Mouse (Mus musculus) right cerebral cortex, postnatal 36 days (tissue): Measurements from ENCODE around the gene Gm2026.
"Not testable (repeated sequence)": the region's sequence is repeated elsewhere in the genome, so short reads cannot be mapped to it uniquely, and the experiment has no call there.

Source experiments
- DNase-seq, 2 experiments: peaks; one replicate each; pipeline ENCODE4 v3.0.0; 2022; ENCODE audit warnings: low spot score in 2 of 2, mixed read lengths in 1 of 2

The Gm2026 gene

DNA sequence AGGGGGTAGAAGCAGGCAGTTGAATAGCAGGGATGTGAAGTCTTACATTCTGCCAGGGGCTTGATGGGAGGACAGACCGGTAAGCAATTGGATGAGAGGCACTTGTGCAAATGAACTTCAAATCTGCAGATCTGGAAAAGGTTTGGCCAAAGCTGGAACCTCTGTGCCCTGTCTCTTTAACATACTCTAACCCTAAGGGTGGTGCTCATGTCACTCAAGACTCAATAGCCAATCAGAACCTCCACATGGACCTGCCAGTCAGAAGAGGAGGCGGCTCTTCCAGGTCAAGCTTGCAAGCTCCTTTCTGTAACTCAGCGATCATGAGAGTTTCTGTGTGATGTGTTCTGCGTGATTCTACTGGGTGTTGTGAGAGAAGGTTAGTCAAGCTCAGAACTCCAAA, at the start of gene Gm2026:
Gene Gm2026 (plus strand): TSS at position 301 of the 400 bp plus-strand sequence.
- not testable (repeated sequence) for DNase-seq

DNA sequence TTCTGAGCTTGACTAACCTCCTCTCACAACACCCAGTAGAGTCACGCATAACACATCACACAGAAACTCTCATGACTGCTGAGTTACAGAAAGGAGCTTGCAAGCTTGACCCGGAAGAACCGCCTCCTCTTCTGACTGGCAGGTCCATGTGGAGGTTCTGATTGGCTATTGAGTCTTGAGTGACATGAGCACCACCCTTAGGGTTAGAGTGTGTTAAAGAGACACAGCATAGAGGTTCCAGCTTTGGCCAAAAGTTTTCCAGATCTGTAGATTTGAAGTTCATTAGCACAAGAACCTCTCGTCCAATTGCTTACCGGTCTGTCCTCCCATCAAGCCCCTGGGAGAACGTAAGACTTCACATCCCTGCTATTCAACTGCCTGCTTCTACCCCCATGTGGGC, 34.1 kb upstream of the Gm2026 start, which contains the start of gene Zfp966:
Gene Zfp966 (minus strand): TSS at position 101 of the 400 bp plus-strand sequence.
- not testable (repeated sequence) for DNase-seq
